Mouse (Mus musculus): Measurements from ENCODE around the gene Naa80.

DNA sequence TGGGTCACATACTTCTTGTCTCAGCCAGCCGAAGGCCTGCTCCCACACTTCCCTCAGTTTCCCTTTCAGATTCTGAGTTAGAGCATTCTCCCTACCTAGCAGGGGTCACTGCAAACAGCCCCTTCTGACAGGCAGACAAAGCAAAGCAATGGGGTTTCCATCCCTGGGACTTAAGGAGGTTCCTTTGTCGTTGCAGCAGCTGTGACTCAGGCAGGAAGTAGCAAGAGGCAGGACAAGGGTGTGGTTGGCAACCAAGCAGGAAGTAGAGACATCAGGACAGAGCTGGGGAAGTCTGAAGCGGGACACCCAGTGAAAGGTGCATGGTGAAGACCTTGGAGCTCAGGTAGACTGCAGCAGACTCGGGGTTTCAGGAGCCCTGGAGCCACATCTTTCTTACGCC, 45.9 kb downstream of the Naa80 start:
- TF ChIP-seq CTCF (IDR thresholded peaks at IDR 0.05; ENCODE audit: low read depth, low read length) (no peak), POLR2A (IDR thresholded peaks at IDR 0.05; ENCODE audit: insufficient read depth, low read length) (no peak)
